Mouse (Mus musculus): ENCODE data around the gene Pepd. TPM values are rescaled to one million over a fixed set of nuclear protein-coding genes. Genes with fewer than 3 reads are reported as not detected.

The Pepd gene
- polyA plus RNA-seq, 1 experiment from 2014 or later = 44.5 TPM

DNA sequence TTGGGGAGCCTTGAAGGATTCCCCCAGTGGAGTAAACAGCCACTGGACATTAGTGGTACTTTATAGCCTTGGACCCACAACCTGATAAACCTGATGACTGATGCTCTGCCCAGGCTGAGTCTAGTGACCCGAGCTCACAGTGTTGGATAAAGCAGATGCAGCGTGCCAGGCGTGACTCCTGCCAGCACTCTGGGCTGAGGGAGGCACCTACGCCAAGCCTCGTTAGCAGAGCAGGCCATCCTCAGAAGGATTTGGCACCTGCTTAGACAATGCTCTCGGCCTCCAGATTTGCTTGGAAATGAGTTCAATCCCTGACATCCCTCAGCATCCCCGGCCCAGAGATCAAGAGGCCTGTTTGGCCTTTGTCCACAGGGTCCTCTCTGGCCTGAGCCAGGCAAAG is 94.5 kb downstream of the Pepd start:
- Histone ChIP-seq H3K4me3 (ENCODE audit: low read depth, low read length) (no peak overlapping the region), H3K9ac (replicated peaks; ENCODE audit: low read depth) (no peak overlapping the region), H3K27ac (ENCODE audit: low read length) (no peak overlapping the region), H3K4me1 (ENCODE audit: insufficient read depth, low read depth, low read length) (no peaks in the 10 kb centered on the region), H3K9me3 (ENCODE audit: low read length) (no peaks in the 10 kb centered on the region), H3K27me3 (replicated peaks; ENCODE audit: insufficient read depth, low read length) (no peaks in the 10 kb centered on the region), H3K4me2 (replicated peaks; ENCODE audit: low read depth, low read length) (no peak overlapping the region), H3K36me3 (ENCODE audit: insufficient read depth, low read length) (no peaks in the 10 kb centered on the region)
- 91% methylated on average over 7 of the region's 7 CpGs for WGBS
- no peak for TF ChIP-seq EP300 (IDR thresholded peaks at IDR 0.05)
- DNase-seq (ENCODE audit: low spot score) (no peak), ATAC-seq (no peak)

- Histone ChIP-seq H3K27ac (ENCODE audit: low read length) (no peak overlapping the region), H3K9ac (replicated peaks; ENCODE audit: low read depth) (no peak overlapping the region), H3K9me3 (ENCODE audit: low read length) (no peaks in the 10 kb centered on the region), H3K27me3 (replicated peaks; ENCODE audit: insufficient read depth, low read length) (no peaks in the 10 kb centered on the region), H3K4me3 (ENCODE audit: low read depth, low read length) (no peak overlapping the region), H3K36me3 (ENCODE audit: insufficient read depth, low read length) (no peaks in the 10 kb centered on the region), H3K4me2 (replicated peaks; ENCODE audit: low read depth, low read length) (no peak overlapping the region), H3K4me1 (ENCODE audit: insufficient read depth, low read depth, low read length) (no peaks in the 10 kb centered on the region)
- DNase-seq (ENCODE audit: low spot score) = no peak
- TF ChIP-seq EP300 (IDR thresholded peaks at IDR 0.05) (no peak), CTCF (IDR thresholded peaks at IDR 0.05) (no peak)
- ATAC-seq = no peak
- WGBS = 86% methylated on average over 9 of the region's 9 CpGs
Measured at GRCm38 (mm10) chr7:35013228-35013627, 101.0 kb downstream of the Pepd start.

GRCm38 (mm10) chr7:35015252-35015651 is 103.1 kb downstream of the Pepd start:
- no peak for ATAC-seq
- no peak for TF ChIP-seq EP300 (IDR thresholded peaks at IDR 0.05)
- no peak for TF ChIP-seq CTCF (IDR thresholded peaks at IDR 0.05)
- WGBS = 92% methylated on average over 2 of the region's 2 CpGs
- Histone ChIP-seq H3K36me3 (ENCODE audit: insufficient read depth, low read length) (no peaks in the 10 kb centered on the region), H3K4me2 (replicated peaks; ENCODE audit: low read depth, low read length) (no peak overlapping the region), H3K9me3 (ENCODE audit: low read length) (no peaks in the 10 kb centered on the region), H3K4me1 (ENCODE audit: insufficient read depth, low read depth, low read length) (no peaks in the 10 kb centered on the region), H3K27ac (ENCODE audit: low read length) (no peak overlapping the region), H3K27me3 (replicated peaks; ENCODE audit: insufficient read depth, low read length) (no peaks in the 10 kb centered on the region), H3K9ac (replicated peaks; ENCODE audit: low read depth) (no peak overlapping the region), H3K4me3 (ENCODE audit: low read depth, low read length) (no peak overlapping the region)
- DNase-seq (ENCODE audit: low spot score) = no peak

- TF ChIP-seq CTCF (IDR thresholded peaks at IDR 0.05) (no peak), EP300 (IDR thresholded peaks at IDR 0.05) (no peak)
- no peak overlapping the region for H3K4me3 ChIP-seq (ENCODE audit: low read depth, low read length)
- no peak overlapping the region for H3K27ac ChIP-seq (ENCODE audit: low read length)
- no peaks in the 10 kb centered on the region for H3K4me1 ChIP-seq (ENCODE audit: insufficient read depth, low read depth, low read length)
- 80% methylated on average over 10 of the region's 10 CpGs for WGBS
- H3K27me3 ChIP-seq (replicated peaks; ENCODE audit: insufficient read depth, low read length) = no peaks in the 10 kb centered on the region
- DNase-seq (ENCODE audit: low spot score) = no peak
- no peak overlapping the region for H3K9ac ChIP-seq (replicated peaks; ENCODE audit: low read depth)
- no peak overlapping the region for H3K4me2 ChIP-seq (replicated peaks; ENCODE audit: low read depth, low read length)
- no peak for ATAC-seq
- H3K9me3 ChIP-seq (ENCODE audit: low read length) = no peaks in the 10 kb centered on the region
- H3K36me3 ChIP-seq (ENCODE audit: insufficient read depth, low read length) = no peaks in the 10 kb centered on the region
Measured at GRCm38 (mm10) chr7:35021365-35021764, 109.2 kb downstream of the Pepd start.

- Histone ChIP-seq H3K4me3 (ENCODE audit: low read depth, low read length) (no peak overlapping the region), H3K4me2 (replicated peaks; ENCODE audit: low read depth, low read length) (no peak overlapping the region), H3K27ac (ENCODE audit: low read length) (no peak overlapping the region), H3K9me3 (ENCODE audit: low read length) (no peaks in the 10 kb centered on the region), H3K9ac (replicated peaks; ENCODE audit: low read depth) (no peak overlapping the region), H3K4me1 (ENCODE audit: insufficient read depth, low read depth, low read length) (peaks cover 4% of the 10 kb centered on the region; the same call in 1 of the 2 replicates), H3K27me3 (replicated peaks; ENCODE audit: insufficient read depth, low read length) (no peaks in the 10 kb centered on the region), H3K36me3 (ENCODE audit: insufficient read depth, low read length) (no peaks in the 10 kb centered on the region)
- 70% methylated on average over 4 of the region's 4 CpGs for WGBS
- DNase-seq (ENCODE audit: low spot score) = no peak
- ATAC-seq = no peak
- TF ChIP-seq CTCF (IDR thresholded peaks at IDR 0.05) (no peak), EP300 (IDR thresholded peaks at IDR 0.05) (no peak)
Measured at GRCm38 (mm10) chr7:35023251-35023650, 111.1 kb downstream of the Pepd start.

- TF ChIP-seq EP300 (IDR thresholded peaks at IDR 0.05) = no peak
- no peaks in the 10 kb centered on the region for H3K27me3 ChIP-seq (replicated peaks; ENCODE audit: insufficient read depth, low read length)
- ATAC-seq (no peak), DNase-seq (ENCODE audit: low spot score) (no peak)
- H3K27ac ChIP-seq (ENCODE audit: low read length) = no peak overlapping the region
- no peaks in the 10 kb centered on the region for H3K36me3 ChIP-seq (ENCODE audit: insufficient read depth, low read length)
- peaks cover 4% of the 10 kb centered on the region; the same call in 1 of the 2 replicates for H3K4me1 ChIP-seq (ENCODE audit: insufficient read depth, low read depth, low read length)
- WGBS = 60% methylated on average over 1 of the region's 1 CpGs
- no peaks in the 10 kb centered on the region for H3K9me3 ChIP-seq (ENCODE audit: low read length)
- no peak overlapping the region for H3K4me2 ChIP-seq (replicated peaks; ENCODE audit: low read depth, low read length)
- no peak overlapping the region for H3K9ac ChIP-seq (replicated peaks; ENCODE audit: low read depth)
- H3K4me3 ChIP-seq (ENCODE audit: low read depth, low read length) = no peak overlapping the region
Measured at GRCm38 (mm10) chr7:35024426-35024825, 112.2 kb downstream of the Pepd start.
